Mouse (Mus musculus): ENCODE data around the gene Rimbp2. TPM values are rescaled to one million over a fixed set of nuclear protein-coding genes. Genes with fewer than 3 reads are reported as not detected.

Rimbp2 gene
- total RNA-seq (2023) = not detected

GRCm38 (mm10) chr5:128953278-128954070 lies at the start of gene Rimbp2:
Gene Rimbp2, minus strand, starts transcription at chr5:128953486.

Other genes with a start within 250 kb of the Rimbp2 start
- 10 to 100 TPM; 16.4 to 23.4 TPM for gene Stx2, start 55.1 kb upstream of the Rimbp2 start, total RNA-seq (2023)
- gene Ran, start 66.6 kb upstream of the Rimbp2 start, total RNA-seq (2023) = 10 to 100 TPM; 60.5 to 68.1 TPM
- under 1 TPM; 0.12 to 0.55 TPM for gene Adgrd1, start 143.3 kb upstream of the Rimbp2 start, total RNA-seq (2023)

All from monocyte, adult 59 days (primary cell).